Mouse (Mus musculus): ENCODE measurements at regions not wholly inside any gene's neighbourhood (a gene's known extent, or its start where the extent isn't known, plus 50 kb on each side); places are given as distances from the start of the nearest gene placed in this dataset.

DNA sequence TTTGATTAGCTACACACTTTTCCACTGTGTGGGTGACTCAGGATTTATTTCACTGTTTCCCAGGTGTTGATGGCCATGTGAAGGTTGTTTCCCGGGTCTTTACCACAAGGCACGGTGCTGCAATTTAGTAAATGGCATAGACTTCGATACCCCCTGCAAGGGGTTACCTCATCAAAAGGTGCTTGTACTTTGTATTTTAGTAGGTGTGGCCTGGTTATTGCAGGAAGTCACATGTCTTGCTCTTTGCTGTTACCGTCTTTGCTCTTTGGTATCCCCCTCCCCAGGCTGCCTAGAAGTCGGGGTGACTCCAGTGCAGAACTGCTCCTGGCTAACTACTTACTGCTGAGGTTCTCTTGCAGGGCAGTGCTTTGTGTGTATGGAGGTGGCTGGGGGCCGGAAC, 74.8 kb upstream of the Bod1 start:
- Histone ChIP-seq H3K27me3 (replicated peaks; ENCODE audit: control insufficient read depth, insufficient read depth, low read length) (no peaks in the 10 kb centered on the region), H3K4me1 (ENCODE audit: control insufficient read depth, insufficient read depth, low read length) (peaks cover 34% of the 10 kb centered on the region), H3K36me3 (ENCODE audit: control insufficient read depth, insufficient read depth, low read length) (no peaks in the 10 kb centered on the region), H3K27ac (ENCODE audit: insufficient read depth, low read depth, low read length) (no peak overlapping the region), H3K4me3 (ENCODE audit: insufficient read depth, low read depth, low read length) (no peak overlapping the region)
- DNase-seq = peak; percentile 61
- TF ChIP-seq POLR2A (IDR thresholded peaks at IDR 0.05; ENCODE audit: low read depth, low read length) (no peak), CTCF (conservative IDR thresholded peaks at IDR 0.05; ENCODE audit: insufficient read depth, insufficient read length, low read depth, low read length) (no peak)
- 47% methylated on average over 6 of the region's 6 CpGs for WGBS

- DNase-seq = no peak
- 67% methylated on average over 8 of the region's 8 CpGs for WGBS
- peaks cover 34% of the 10 kb centered on the region for H3K4me1 ChIP-seq (ENCODE audit: control insufficient read depth, insufficient read depth, low read length)
- no peak overlapping the region for H3K27ac ChIP-seq (ENCODE audit: insufficient read depth, low read depth, low read length)
- TF ChIP-seq POLR2A (IDR thresholded peaks at IDR 0.05; ENCODE audit: low read depth, low read length) (no peak), CTCF (conservative IDR thresholded peaks at IDR 0.05; ENCODE audit: insufficient read depth, insufficient read length, low read depth, low read length) (no peak)
- H3K27me3 ChIP-seq (replicated peaks; ENCODE audit: control insufficient read depth, insufficient read depth, low read length) = no peaks in the 10 kb centered on the region
- no peak overlapping the region for H3K4me3 ChIP-seq (ENCODE audit: insufficient read depth, low read depth, low read length)
- no peaks in the 10 kb centered on the region for H3K36me3 ChIP-seq (ENCODE audit: control insufficient read depth, insufficient read depth, low read length)
Observed at GRCm38 (mm10) chr11:31746939-31747338, 75.3 kb upstream of the Bod1 start.

DNA sequence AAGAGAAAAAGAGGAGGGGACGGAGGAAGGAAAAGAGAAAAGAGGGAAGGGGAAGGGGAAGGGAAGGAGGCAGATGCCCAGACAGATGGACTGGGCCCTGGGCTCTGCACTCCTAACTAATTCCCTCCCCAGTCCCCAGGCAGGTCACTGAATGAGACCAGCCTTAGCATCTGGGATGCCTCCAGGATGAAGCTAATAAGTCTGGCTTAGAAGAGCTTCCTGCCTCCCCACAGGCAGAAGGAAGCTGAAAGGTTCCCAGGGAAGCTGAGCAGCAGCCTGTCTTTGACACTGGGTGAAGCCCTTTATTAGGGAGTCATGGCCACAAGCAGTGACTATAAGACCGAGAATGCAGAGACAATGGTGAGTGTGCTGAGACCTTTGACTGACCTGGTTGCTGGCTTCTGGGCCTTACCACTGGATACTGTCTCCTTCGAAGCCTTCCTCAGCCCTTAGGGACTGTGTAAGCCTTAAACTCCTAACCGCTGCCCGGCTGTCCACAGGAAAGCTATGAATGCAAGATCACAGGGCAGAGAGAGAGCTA, 76.7 kb upstream of the Bod1 start:
- WGBS = 83% methylated on average over 5 of the region's 5 CpGs
- no peak for DNase-seq
- Histone ChIP-seq H3K4me1 (ENCODE audit: control insufficient read depth, insufficient read depth, low read length) (peaks cover 28% of the 10 kb centered on the region), H3K4me3 (ENCODE audit: insufficient read depth, low read depth, low read length) (no peak overlapping the region), H3K27me3 (replicated peaks; ENCODE audit: control insufficient read depth, insufficient read depth, low read length) (no peaks in the 10 kb centered on the region), H3K27ac (ENCODE audit: insufficient read depth, low read depth, low read length) (no peak overlapping the region), H3K36me3 (ENCODE audit: control insufficient read depth, insufficient read depth, low read length) (no peaks in the 10 kb centered on the region)
- no peak for TF ChIP-seq POLR2A (IDR thresholded peaks at IDR 0.05; ENCODE audit: low read depth, low read length)
- no peak for TF ChIP-seq CTCF (conservative IDR thresholded peaks at IDR 0.05; ENCODE audit: insufficient read depth, insufficient read length, low read depth, low read length)

- Histone ChIP-seq H3K4me3 (ENCODE audit: insufficient read depth, low read depth, low read length) (no peak overlapping the region), H3K27ac (ENCODE audit: insufficient read depth, low read depth, low read length) (no peak overlapping the region), H3K27me3 (replicated peaks; ENCODE audit: control insufficient read depth, insufficient read depth, low read length) (no peaks in the 10 kb centered on the region), H3K4me1 (ENCODE audit: control insufficient read depth, insufficient read depth, low read length) (peaks cover 12% of the 10 kb centered on the region), H3K36me3 (ENCODE audit: control insufficient read depth, insufficient read depth, low read length) (no peaks in the 10 kb centered on the region)
- 89% methylated on average over 1 of the region's 1 CpGs for WGBS
- no peak for DNase-seq
- TF ChIP-seq POLR2A (IDR thresholded peaks at IDR 0.05; ENCODE audit: low read depth, low read length) (no peak), CTCF (conservative IDR thresholded peaks at IDR 0.05; ENCODE audit: insufficient read depth, insufficient read length, low read depth, low read length) (no peak)
Observed at GRCm38 (mm10) chr11:31751274-31751673, 79.6 kb upstream of the Bod1 start.

DNA sequence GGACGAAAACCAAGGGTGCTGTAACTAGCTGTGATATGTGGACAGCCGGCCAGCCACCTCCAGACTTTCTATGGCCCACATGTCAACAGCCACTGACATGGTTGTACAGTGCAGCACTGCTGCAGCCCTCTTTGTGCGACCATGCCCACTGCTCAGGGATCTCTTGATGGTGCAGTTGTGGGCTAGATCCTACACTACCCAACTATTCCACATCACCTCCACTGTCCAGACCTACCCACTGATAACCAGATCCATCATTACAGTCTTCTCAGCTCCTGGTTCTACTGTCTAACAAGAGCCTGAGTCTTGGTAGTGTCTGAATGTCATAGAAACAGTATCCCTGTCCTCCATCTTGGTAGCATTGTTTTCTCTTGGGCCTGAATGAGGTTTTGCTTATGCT, 81.5 kb upstream of the Bod1 start:
- no peak overlapping the region for H3K4me3 ChIP-seq (ENCODE audit: insufficient read depth, low read depth, low read length)
- H3K27me3 ChIP-seq (replicated peaks; ENCODE audit: control insufficient read depth, insufficient read depth, low read length) = no peaks in the 10 kb centered on the region
- peaks cover 4% of the 10 kb centered on the region; the same call in 1 of the 2 replicates for H3K4me1 ChIP-seq (ENCODE audit: control insufficient read depth, insufficient read depth, low read length)
- WGBS = 92% methylated on average over 3 of the region's 3 CpGs
- TF ChIP-seq CTCF (conservative IDR thresholded peaks at IDR 0.05; ENCODE audit: insufficient read depth, insufficient read length, low read depth, low read length) (no peak), POLR2A (IDR thresholded peaks at IDR 0.05; ENCODE audit: low read depth, low read length) (no peak)
- no peaks in the 10 kb centered on the region for H3K36me3 ChIP-seq (ENCODE audit: control insufficient read depth, insufficient read depth, low read length)
- no peak for DNase-seq
- no peak overlapping the region for H3K27ac ChIP-seq (ENCODE audit: insufficient read depth, low read depth, low read length)

- no peaks in the 10 kb centered on the region for H3K27me3 ChIP-seq (replicated peaks; ENCODE audit: control insufficient read depth, insufficient read depth, low read length)
- WGBS = 73% methylated on average over 5 of the region's 5 CpGs
- no peaks in the 10 kb centered on the region for H3K36me3 ChIP-seq (ENCODE audit: control insufficient read depth, insufficient read depth, low read length)
- peaks cover 4% of the 10 kb centered on the region; the same call in 1 of the 2 replicates for H3K4me1 ChIP-seq (ENCODE audit: control insufficient read depth, insufficient read depth, low read length)
- no peak overlapping the region for H3K27ac ChIP-seq (ENCODE audit: insufficient read depth, low read depth, low read length)
- no peak overlapping the region for H3K4me3 ChIP-seq (ENCODE audit: insufficient read depth, low read depth, low read length)
- TF ChIP-seq CTCF (conservative IDR thresholded peaks at IDR 0.05; ENCODE audit: insufficient read depth, insufficient read length, low read depth, low read length) = no peak
- TF ChIP-seq POLR2A (IDR thresholded peaks at IDR 0.05; ENCODE audit: low read depth, low read length) = no peak
- no peak for DNase-seq
Observed at GRCm38 (mm10) chr11:31753711-31754161, 82.1 kb upstream of the Bod1 start.

GRCm38 (mm10) chr11:31754416-31754815, 82.7 kb upstream of the Bod1 start:
- TF ChIP-seq POLR2A (IDR thresholded peaks at IDR 0.05; ENCODE audit: low read depth, low read length) (no peak), CTCF (conservative IDR thresholded peaks at IDR 0.05; ENCODE audit: insufficient read depth, insufficient read length, low read depth, low read length) (no peak)
- no peak overlapping the region for H3K4me3 ChIP-seq (ENCODE audit: insufficient read depth, low read depth, low read length)
- no peak for DNase-seq
- H3K36me3 ChIP-seq (ENCODE audit: control insufficient read depth, insufficient read depth, low read length) = no peaks in the 10 kb centered on the region
- WGBS = 82% methylated on average over 4 of the region's 4 CpGs
- no peaks in the 10 kb centered on the region for H3K27me3 ChIP-seq (replicated peaks; ENCODE audit: control insufficient read depth, insufficient read depth, low read length)
- no peak overlapping the region for H3K27ac ChIP-seq (ENCODE audit: insufficient read depth, low read depth, low read length)
- peaks cover 4% of the 10 kb centered on the region; the same call in 1 of the 2 replicates for H3K4me1 ChIP-seq (ENCODE audit: control insufficient read depth, insufficient read depth, low read length)

Data from kidney, adult 2 months (tissue).